Mouse (Mus musculus): ENCODE measurements around the gene Ercc4. TPM values are rescaled to one million over a fixed set of nuclear protein-coding genes. Genes with fewer than 3 reads are reported as not detected.
"Not testable (repeated sequence)": the region's sequence is repeated elsewhere in the genome, so short reads cannot be mapped to it uniquely, and the experiment has no call there.

The Ercc4 gene
- polyA plus RNA-seq (2015; fragmentation: Nextera tagmentation; extraction: Ambion mirVana): 18.5 and 18.8 TPM in 2 replicates

DNA sequence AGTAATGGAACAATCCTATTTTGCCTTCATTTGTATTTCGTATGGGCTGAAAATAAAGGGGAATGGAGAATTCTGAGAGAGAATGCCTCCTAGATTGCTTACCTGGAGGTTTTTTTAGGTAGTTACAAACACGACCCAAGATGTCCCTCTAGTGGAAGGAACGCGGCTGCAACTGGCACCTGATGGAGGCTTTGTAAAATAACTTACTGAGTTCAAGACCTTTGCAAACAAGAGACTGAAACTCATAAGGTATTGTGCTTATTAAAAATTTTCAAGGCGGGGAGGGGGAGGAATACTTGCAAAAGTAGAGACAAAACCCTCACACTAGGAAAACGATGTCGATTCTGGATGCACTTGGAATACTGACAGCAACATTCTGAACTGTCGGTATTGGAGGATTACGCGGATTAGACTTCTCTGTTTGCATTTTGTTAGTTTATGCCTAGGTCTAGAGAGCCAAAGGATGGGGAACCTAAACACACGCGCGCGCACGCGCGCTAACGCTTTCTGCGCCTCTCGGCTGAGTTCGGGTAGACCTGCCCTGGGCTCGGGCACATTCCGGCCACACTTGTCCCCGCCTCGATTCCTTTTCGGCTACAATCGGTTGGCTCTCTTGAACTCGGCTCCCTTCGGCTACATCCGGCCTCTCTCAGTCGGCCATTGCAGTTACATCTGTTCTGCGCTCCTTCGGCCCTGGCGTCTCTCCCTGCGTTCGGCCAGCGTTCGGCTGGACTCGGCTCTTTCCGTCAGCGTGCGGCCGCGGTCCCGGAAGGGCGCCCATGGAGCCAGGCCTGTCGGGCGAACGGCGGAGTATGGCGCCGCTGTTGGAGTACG is at the start of gene Ercc4:
Gene Ercc4 (plus strand): TSS at position 529 of the 834 bp plus-strand sequence.
- peak within 1 kb of the TSS; percentile 62 for H3K4me3 ChIP-seq (ENCODE audit: low read depth, low read length)
- H3K4me1 ChIP-seq (ENCODE audit: control insufficient read depth, insufficient read depth, low read length): peaks cover 6% of the 10 kb centered on the region
- H3K9me3 ChIP-seq (replicated peaks; ENCODE audit: control insufficient read depth, low read length, poor library complexity, severe bottlenecking): no peaks in the 10 kb centered on the region
- peak within 1 kb of the TSS; percentile 87 for H3K9ac ChIP-seq (ENCODE audit: low read depth, low read length)
- WGBS: under 1% methylated on average over 53 of the region's 53 CpGs
- H3K36me3 ChIP-seq (ENCODE audit: control insufficient read depth, insufficient read depth, low read length): 0 out of 2 replicates have a peak, but pooled peaks cover 2% of the 10 kb centered on the region
- H3K27ac ChIP-seq (ENCODE audit: low read length): peak within 1 kb of the TSS; percentile 85
- peak within 1 kb of the TSS; percentile 70 for H3K4me2 ChIP-seq (ENCODE audit: low read length)
- ATAC-seq: peak; percentile 99
- no peaks in the 10 kb centered on the region for H3K27me3 ChIP-seq (ENCODE audit: control insufficient read depth, insufficient read depth, low read depth, low read length)

DNA sequence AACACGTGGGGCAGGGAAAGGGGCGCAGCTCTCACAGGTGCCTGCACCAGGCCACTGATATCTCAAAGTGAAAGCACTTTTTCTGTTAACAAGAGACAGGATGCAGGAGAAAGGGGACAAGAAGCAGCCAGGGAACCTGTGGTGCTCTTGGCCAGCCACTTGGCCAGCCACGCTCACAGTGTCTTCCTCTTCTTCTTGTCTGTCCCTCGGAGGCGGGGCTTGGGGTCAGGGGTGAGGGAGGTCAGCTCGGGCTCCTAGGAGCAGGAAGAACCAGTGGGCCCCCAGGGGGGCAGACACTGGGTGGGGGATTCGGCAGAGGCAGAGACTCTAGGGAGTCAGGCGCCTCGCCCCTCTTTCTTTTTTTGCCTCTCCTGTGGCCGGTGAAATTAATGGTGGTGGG is 48.4 kb upstream of the Ercc4 start:
- no peaks in the 10 kb centered on the region; the same call in 1 of the 2 replicates for H3K9me3 ChIP-seq (replicated peaks; ENCODE audit: control insufficient read depth, low read length, poor library complexity, severe bottlenecking)
- ATAC-seq: no peak
- WGBS: 41% methylated on average over 9 of the region's 10 CpGs
- H3K27me3 ChIP-seq (ENCODE audit: control insufficient read depth, insufficient read depth, low read depth, low read length): no peaks in the 10 kb centered on the region
- no peak overlapping the region for H3K4me2 ChIP-seq (ENCODE audit: low read length)
- no peak overlapping the region for H3K27ac ChIP-seq (ENCODE audit: low read length)
- H3K9ac ChIP-seq (ENCODE audit: low read depth, low read length): no peak overlapping the region
- H3K4me3 ChIP-seq (ENCODE audit: low read depth, low read length): no peak overlapping the region
- no peaks in the 10 kb centered on the region for H3K4me1 ChIP-seq (ENCODE audit: control insufficient read depth, insufficient read depth, low read length)
- no peaks in the 10 kb centered on the region for H3K36me3 ChIP-seq (ENCODE audit: control insufficient read depth, insufficient read depth, low read length)

DNA sequence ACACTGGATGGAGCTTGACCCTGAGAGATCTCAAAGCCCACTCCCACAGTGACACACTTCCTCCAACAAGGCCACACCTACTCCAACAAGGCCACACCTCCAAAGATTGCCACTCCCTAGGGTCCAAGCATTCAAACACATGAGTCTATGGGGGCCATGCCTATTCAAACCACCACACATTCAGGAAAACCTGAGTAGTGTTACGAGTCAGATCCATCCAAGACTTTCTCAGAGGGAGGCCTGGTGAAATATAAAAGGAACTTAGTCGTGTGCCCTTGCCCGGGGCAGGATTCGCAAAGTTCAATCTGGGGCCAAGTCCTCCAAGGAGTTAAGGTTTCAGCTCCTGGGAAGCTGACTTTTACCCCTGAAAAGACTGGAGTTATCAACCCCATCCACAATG is 35.3 kb upstream of the Ercc4 start:
- no peak overlapping the region for H3K27ac ChIP-seq (ENCODE audit: low read length)
- H3K27me3 ChIP-seq (ENCODE audit: control insufficient read depth, insufficient read depth, low read depth, low read length): no peaks in the 10 kb centered on the region
- 91% methylated on average over 4 of the region's 4 CpGs for WGBS
- H3K36me3 ChIP-seq (ENCODE audit: control insufficient read depth, insufficient read depth, low read length): no peaks in the 10 kb centered on the region
- no peak overlapping the region for H3K4me3 ChIP-seq (ENCODE audit: low read depth, low read length)
- no peak for ATAC-seq
- no peaks in the 10 kb centered on the region for H3K9me3 ChIP-seq (replicated peaks; ENCODE audit: control insufficient read depth, low read length, poor library complexity, severe bottlenecking)
- H3K9ac ChIP-seq (ENCODE audit: low read depth, low read length): no peak overlapping the region
- H3K4me2 ChIP-seq (ENCODE audit: low read length): no peak overlapping the region
- H3K4me1 ChIP-seq (ENCODE audit: control insufficient read depth, insufficient read depth, low read length): no peaks in the 10 kb centered on the region

DNA sequence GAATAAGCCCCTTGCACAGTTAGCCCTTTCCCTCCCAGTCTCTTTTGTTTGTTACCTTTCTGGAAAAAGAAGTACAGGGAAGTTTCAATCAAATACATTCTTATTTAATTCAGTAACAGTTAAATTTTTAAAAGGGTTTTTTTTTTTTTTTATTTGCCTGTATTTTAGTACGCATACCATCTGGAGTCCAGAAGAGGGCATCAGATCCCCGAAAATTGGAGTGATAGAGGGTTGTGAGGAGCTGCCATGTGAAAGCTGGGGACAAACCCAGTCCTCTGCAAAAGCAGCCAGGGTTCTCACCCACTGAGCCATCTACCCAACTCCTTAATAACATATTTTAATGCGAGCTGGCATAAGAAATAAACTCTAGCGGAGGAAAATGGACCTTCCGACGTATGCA is 29.3 kb upstream of the Ercc4 start:
- WGBS: 82% methylated on average over 6 of the region's 6 CpGs
- no peak overlapping the region for H3K4me3 ChIP-seq (ENCODE audit: low read depth, low read length)
- no peaks in the 10 kb centered on the region for H3K9me3 ChIP-seq (replicated peaks; ENCODE audit: control insufficient read depth, low read length, poor library complexity, severe bottlenecking)
- no peak overlapping the region for H3K9ac ChIP-seq (ENCODE audit: low read depth, low read length)
- H3K4me2 ChIP-seq (ENCODE audit: low read length): no peak overlapping the region
- H3K36me3 ChIP-seq (ENCODE audit: control insufficient read depth, insufficient read depth, low read length): no peaks in the 10 kb centered on the region
- H3K27me3 ChIP-seq (ENCODE audit: control insufficient read depth, insufficient read depth, low read depth, low read length): no peaks in the 10 kb centered on the region
- ATAC-seq: no peak
- H3K4me1 ChIP-seq (ENCODE audit: control insufficient read depth, insufficient read depth, low read length): no peaks in the 10 kb centered on the region
- H3K27ac ChIP-seq (ENCODE audit: low read length): no peak overlapping the region

DNA sequence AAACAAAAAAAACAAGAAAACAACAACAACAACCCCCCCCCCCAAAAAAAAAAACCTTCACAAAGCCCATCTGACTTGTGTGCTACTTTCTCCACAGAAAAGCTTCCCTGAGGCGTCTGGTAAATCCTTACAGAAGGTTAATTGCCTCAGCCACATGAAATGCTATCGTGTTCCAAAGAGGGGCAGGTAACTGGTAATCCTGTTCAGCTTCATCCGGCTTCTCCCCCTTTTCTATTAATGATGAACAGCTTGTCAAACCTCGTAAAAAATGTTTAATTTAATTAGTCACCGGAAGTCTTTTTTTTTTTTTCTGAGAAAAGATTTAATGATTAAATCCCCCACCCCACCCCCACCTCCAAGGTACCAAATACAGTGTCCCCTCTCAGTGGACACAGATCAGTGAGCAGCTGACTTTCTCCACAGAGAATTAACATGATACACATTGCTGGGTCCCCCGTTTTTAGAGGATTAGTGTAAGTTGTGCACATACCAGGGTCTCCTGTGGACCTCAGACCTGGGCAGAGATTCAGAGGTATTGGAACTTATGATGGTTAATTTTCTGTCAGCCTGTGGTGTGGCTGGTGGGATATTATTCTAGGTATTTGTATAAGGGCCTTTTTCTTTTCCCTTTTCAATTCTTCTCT is 26.2 kb upstream of the Ercc4 start:
- H3K4me3 ChIP-seq (ENCODE audit: low read depth, low read length): no peak overlapping the region
- WGBS: 58% methylated on average over 6 of the region's 6 CpGs
- H3K4me2 ChIP-seq (ENCODE audit: low read length): no peak overlapping the region
- no peaks in the 10 kb centered on the region for H3K4me1 ChIP-seq (ENCODE audit: control insufficient read depth, insufficient read depth, low read length)
- no peak overlapping the region for H3K9ac ChIP-seq (ENCODE audit: low read depth, low read length)
- no peaks in the 10 kb centered on the region for H3K36me3 ChIP-seq (ENCODE audit: control insufficient read depth, insufficient read depth, low read length)
- ATAC-seq: no peak
- no peaks in the 10 kb centered on the region for H3K9me3 ChIP-seq (replicated peaks; ENCODE audit: control insufficient read depth, low read length, poor library complexity, severe bottlenecking)
- no peaks in the 10 kb centered on the region for H3K27me3 ChIP-seq (ENCODE audit: control insufficient read depth, insufficient read depth, low read depth, low read length)
- no peak overlapping the region for H3K27ac ChIP-seq (ENCODE audit: low read length)

DNA sequence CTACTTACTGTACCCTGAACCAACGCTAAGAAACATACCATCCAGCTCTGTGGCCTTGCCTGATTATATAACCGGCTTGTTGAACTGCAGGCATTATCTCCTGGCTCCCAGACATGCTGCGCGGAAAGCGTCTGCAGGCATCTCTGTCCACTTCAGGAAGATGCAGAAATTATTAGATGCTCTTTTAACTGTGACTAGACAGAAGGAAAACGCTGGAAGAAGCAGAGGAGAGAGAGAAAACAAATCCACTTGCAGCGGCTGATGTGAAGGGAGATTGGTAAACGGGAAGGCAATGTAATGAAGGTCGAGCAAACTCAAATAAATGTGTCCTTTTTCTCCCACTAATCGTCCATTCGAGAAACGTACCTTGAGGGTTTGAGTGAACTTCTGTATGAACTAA is 1.1 kb upstream of the Ercc4 start:
- Histone ChIP-seq H3K27ac (ENCODE audit: low read length) (no peak overlapping the region), H3K27me3 (ENCODE audit: control insufficient read depth, insufficient read depth, low read depth, low read length) (no peaks in the 10 kb centered on the region), H3K4me3 (ENCODE audit: low read depth, low read length) (no peak overlapping the region), H3K9me3 (replicated peaks; ENCODE audit: control insufficient read depth, low read length, poor library complexity, severe bottlenecking) (no peaks in the 10 kb centered on the region), H3K9ac (ENCODE audit: low read depth, low read length) (no peak overlapping the region), H3K36me3 (ENCODE audit: control insufficient read depth, insufficient read depth, low read length) (0 out of 2 replicates have a peak, but pooled peaks cover 2% of the 10 kb centered on the region), H3K4me1 (ENCODE audit: control insufficient read depth, insufficient read depth, low read length) (peaks cover 6% of the 10 kb centered on the region), H3K4me2 (ENCODE audit: low read length) (no peak overlapping the region)
- ATAC-seq: no peak
- WGBS: 92% methylated on average over 12 of the region's 12 CpGs

DNA sequence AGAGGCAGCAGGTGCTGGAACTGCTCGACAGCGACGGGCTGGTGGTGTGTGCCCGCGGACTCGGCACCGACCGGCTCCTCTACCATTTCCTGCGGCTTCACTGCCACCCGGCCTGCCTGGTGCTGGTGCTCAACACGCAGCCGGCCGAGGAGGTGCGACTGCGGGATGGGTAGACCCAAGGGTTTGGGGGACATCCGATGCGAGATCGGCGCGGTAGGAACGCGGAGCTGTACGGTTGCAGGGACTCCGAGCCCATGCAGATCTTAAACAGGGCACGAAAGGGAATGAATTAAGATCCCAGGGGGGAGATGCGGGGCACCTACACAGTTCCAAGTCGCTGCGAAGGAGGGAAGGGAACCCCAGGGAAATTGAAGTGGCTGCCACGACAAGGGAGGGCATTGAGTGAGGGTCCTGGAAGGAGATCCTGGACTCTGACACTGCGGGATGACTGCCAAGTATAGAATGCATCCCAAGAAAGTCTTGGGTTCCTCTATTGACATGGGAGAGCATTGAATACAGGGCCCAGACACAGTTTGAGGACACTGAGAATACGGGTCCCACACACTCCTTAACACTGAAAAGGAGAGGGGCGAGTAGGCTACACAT is 609 bp downstream of the Ercc4 start:
- ATAC-seq: peak; percentile 19
- peaks cover 2% of the 10 kb centered on the region; the same call in 1 of the 2 replicates for H3K36me3 ChIP-seq (ENCODE audit: control insufficient read depth, insufficient read depth, low read length)
- peak overlapping the region; percentile 85 for H3K27ac ChIP-seq (ENCODE audit: low read length)
- no peaks in the 10 kb centered on the region for H3K9me3 ChIP-seq (replicated peaks; ENCODE audit: control insufficient read depth, low read length, poor library complexity, severe bottlenecking)
- peak overlapping the region; percentile 87 for H3K9ac ChIP-seq (ENCODE audit: low read depth, low read length)
- H3K27me3 ChIP-seq (ENCODE audit: control insufficient read depth, insufficient read depth, low read depth, low read length): no peaks in the 10 kb centered on the region
- under 1% methylated on average over 31 of the region's 32 CpGs for WGBS
- H3K4me2 ChIP-seq (ENCODE audit: low read length): peak overlapping the region; percentile 70
- peaks cover 6% of the 10 kb centered on the region for H3K4me1 ChIP-seq (ENCODE audit: control insufficient read depth, insufficient read depth, low read length)
- peak overlapping the region; percentile 62 for H3K4me3 ChIP-seq (ENCODE audit: low read depth, low read length)

DNA sequence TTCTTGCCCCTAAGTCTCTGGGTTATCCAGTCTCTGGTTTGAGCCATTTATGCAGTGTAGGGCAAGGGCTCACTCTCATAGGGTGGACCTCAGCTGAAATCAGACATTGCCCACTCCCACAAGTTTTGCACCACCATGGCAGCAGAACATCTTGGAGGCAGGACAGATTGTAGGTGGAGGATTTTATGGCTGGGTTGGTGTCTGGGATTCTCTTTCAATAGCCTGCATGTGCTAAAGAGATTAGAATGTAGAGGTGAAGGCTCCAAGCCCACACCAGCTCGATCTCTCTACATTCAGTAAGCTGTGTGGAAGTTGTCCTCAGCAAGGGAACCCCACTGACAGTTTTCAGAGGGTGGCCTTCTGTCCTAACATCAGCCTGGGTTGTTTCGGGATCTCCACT is 5.3 kb downstream of the Ercc4 start:
- Histone ChIP-seq H3K27ac (ENCODE audit: low read length) (no peak overlapping the region), H3K9me3 (replicated peaks; ENCODE audit: control insufficient read depth, low read length, poor library complexity, severe bottlenecking) (no peaks in the 10 kb centered on the region), H3K4me1 (ENCODE audit: control insufficient read depth, insufficient read depth, low read length) (peaks cover 6% of the 10 kb centered on the region), H3K4me2 (ENCODE audit: low read length) (no peak overlapping the region), H3K27me3 (ENCODE audit: control insufficient read depth, insufficient read depth, low read depth, low read length) (no peaks in the 10 kb centered on the region), H3K36me3 (ENCODE audit: control insufficient read depth, insufficient read depth, low read length) (peaks cover 2% of the 10 kb centered on the region; the same call in 1 of the 2 replicates), H3K9ac (ENCODE audit: low read depth, low read length) (no peak overlapping the region), H3K4me3 (ENCODE audit: low read depth, low read length) (no peak overlapping the region)
- 89% methylated on average over 2 of the region's 2 CpGs for WGBS
- ATAC-seq: no peak

DNA sequence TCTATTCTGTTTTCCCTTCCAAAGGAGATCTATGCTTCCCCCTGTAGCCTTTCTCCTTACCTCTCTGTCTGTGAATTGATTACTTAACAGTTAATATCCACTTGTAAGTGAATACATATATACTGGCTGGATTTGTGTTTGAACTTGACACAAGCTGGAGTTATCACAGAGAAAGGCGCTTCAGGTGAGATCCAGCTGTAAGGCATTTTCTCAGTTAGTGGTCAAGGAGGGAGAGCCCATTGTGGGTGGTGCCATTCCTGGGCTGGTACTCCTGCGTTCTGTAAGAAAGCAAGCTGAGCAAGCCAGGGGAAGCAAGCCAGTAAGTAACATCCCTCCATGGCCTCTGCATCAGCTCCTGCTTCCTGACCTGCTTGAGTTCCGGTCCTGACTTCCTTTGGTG is 6.0 kb downstream of the Ercc4 start:
- H3K9ac ChIP-seq (ENCODE audit: low read depth, low read length); H3K27me3 ChIP-seq (ENCODE audit: control insufficient read depth, insufficient read depth, low read depth, low read length); ATAC-seq; H3K27ac ChIP-seq (ENCODE audit: low read length); H3K4me2 ChIP-seq (ENCODE audit: low read length); H3K4me3 ChIP-seq (ENCODE audit: low read depth, low read length); H3K4me1 ChIP-seq (ENCODE audit: control insufficient read depth, insufficient read depth, low read length); H3K9me3 ChIP-seq (replicated peaks; ENCODE audit: control insufficient read depth, low read length, poor library complexity, severe bottlenecking); H3K36me3 ChIP-seq (ENCODE audit: control insufficient read depth, insufficient read depth, low read length): not testable (repeated sequence)
- 100% methylated on average over 2 of the region's 3 CpGs for whole genome bisulfite sequencing

All from midbrain, embryonic 16.5 days (tissue).